Mouse (Mus musculus): Measurements from ENCODE around the gene Meiob.

Meiob gene

GRCm38 (mm10) chr17:24821351-24822280 lies 17.5 kb downstream of the Meiob start:
- DNase-seq (ENCODE audit: low spot score in 2 of 2): no peak

DNA sequence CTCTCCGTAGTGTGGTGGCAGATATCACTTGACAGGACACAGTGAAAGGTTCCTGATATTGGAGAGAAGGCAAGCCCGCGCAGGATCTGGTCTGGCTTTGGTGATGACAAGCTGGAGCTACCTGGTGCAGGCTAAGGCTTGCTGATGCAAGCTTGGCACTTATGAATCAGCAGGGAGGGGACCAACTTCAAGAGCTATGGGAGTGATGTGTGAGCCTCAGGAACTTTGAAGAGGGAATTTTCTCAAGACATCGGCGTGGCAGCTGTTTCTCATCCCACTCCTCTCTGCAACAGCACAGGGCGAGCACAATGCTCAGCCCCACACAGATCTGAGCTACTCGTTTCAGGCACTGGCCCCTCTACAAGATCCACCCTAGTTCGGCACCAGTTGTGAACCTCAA lies 35.8 kb downstream of the Meiob start, which contains the start of gene Hagh:
Hagh (plus strand) TSS at position 302 of the 400 bp plus-strand sequence.
- DNase-seq (ENCODE audit: low spot score in 2 of 2): no peak

- no peak for DNase-seq (ENCODE audit: low spot score in 2 of 2)
Observed at GRCm38 (mm10) chr17:24840341-24840740, 36.3 kb downstream of the Meiob start.

DNA sequence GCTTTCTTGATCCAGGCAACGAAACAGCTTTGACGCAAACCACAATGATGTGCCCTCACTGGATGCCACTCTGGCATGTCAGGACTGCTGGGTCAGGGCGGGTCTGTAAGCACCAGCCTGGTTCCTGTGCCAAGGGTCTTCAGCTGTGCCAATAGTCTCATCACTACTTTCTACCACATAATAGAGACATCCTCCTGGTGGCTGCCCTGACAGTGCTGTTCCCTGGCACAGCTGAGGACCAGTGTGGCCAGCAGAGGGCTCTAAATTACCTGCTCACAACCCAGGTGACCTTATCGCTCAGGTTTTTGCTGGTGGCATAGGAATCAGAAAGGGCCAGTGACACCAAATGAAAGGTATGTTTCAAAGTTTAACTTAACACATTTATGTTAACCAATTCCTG lies 37.0 kb downstream of the Meiob start:
- peak in 1 of 2 experiments; percentile 37 for DNase-seq (ENCODE audit: low spot score in 2 of 2)

DNA sequence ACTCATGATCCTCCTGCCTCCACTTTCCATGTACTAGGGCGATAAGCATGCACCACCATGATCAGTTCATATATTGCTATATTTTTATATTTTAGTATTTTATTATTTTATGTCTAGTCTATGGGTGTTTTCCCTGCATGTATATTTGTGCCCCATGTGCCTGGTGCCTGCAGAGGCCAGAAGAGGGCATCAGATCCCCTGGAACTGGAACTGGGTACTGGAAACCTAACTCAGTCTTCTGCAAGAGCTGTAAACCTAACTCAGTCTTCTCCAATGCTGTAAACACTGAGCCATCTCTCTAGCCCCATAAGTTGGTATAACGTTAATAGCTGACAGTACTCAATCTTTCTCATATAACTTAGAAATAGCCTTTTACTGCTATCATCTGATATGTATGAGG lies 38.5 kb downstream of the Meiob start:
- no peak for DNase-seq (ENCODE audit: low spot score in 2 of 2)

DNA sequence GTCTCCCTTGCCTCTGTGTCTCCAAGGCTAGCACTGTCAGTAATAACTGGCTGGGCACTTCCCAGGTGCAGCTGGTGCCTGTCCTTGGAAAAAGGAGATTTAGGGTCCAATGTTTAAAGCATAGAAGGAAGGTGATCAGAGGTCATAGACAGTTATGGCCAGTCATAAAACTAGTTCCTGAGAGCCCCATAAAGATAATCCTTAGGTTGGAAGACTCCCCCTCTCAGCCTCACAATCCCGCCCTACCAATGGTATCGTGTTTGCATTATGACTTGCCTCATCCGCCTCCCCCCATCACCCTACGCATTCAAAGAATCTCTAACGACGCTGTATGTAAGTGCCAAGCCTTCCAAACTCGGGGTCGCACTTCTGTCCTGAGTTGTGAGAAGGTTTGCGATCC lies 40.4 kb downstream of the Meiob start:
- no peak for DNase-seq (ENCODE audit: low spot score in 2 of 2)

- DNase-seq (ENCODE audit: low spot score in 2 of 2): no peak
Observed at GRCm38 (mm10) chr17:24847386-24847785, 43.3 kb downstream of the Meiob start.

- peak; percentile 29 to 48 for DNase-seq (ENCODE audit: low spot score in 2 of 2)
Observed at GRCm38 (mm10) chr17:24848600-24849031, 44.5 kb downstream of the Meiob start.

DNA sequence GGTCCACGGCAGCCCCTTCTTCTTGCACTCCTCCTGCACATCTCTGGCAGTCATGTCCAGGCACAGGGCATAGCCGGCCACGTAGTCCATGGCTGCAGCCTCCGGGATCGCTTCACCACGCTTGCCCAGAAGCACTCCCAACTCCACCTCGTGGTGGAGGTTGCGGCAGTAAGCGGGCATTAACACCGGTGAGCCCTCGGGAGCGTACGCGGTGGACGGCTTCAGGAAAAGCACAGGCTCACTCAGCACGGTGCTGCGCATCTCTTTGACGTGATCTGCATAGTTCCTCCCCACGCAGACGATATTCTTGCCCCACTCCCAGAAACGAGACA lies 45.6 kb downstream of the Meiob start:
- DNase-seq (ENCODE audit: low spot score in 2 of 2): no peak

- peak; percentile 96 to 98 for DNase-seq (ENCODE audit: low spot score in 2 of 2)
Observed at GRCm38 (mm10) chr17:24850065-24850772, 46.1 kb downstream of the Meiob start, which contains the start of gene Fahd1. Gene Fahd1, minus strand, starts transcription at chr17:24850364.

DNA sequence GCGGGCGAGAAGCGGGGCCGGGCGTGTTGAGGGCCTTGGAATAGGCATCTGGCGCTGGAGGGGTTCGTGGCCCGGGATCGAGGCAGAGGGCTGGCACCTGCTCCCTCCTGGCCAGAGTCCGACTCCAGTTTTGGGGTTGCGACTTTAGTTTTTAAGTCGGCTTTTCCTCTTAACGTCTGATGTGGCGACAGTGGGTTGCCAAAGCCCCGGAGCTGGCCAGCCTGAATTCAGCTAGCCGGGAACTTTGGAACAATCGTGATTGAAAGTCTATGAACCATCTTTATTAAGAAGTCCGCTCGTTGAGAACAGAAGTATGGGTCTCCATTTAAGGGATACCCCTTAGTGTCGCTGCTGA lies 46.7 kb downstream of the Meiob start:
- no peak for DNase-seq (ENCODE audit: low spot score in 2 of 2)

DNA sequence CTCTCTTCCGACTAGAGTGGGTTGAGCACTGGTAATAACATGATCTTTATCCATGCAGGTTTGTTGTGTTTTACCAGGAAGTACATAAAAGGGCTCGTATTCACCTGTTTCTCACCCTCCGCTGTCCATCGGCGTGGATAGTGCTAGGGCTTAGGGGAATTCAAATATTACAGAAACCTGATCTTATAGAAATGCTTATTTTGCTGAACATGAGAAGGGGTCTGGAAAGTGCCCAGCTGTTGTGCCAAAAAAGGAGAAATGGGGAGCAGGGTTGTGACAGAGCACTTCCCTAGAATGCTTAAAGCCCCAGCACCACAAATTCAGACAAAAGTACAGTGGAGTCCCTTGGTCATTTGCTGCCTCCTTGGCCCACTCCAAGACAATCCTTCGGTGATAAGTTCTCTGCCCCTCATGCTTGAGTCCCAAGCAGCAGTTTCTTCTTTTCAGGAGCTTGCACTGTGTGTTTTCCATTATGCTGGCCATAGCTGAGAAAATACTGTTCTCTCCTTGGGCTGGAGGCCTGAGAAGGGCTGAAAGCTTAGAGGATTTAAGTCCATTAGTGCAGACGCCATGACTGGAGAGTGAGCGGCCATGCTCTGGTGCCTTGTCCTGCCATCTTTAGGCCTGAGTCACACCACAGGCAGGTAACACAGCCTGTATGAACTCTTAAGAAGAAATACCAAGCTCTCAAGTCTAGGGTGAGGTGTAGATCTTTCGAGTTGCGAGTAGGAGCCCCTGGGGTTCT lies 47.5 kb downstream of the Meiob start:
- DNase-seq (ENCODE audit: low spot score in 2 of 2): no peak

GRCm38 (mm10) chr17:24855838-24856464 lies 51.9 kb downstream of the Meiob start:
- DNase-seq (ENCODE audit: low spot score in 2 of 2): no peak

- DNase-seq (ENCODE audit: low spot score in 2 of 2): no peak
Observed at GRCm38 (mm10) chr17:24856589-24856988, 52.5 kb downstream of the Meiob start.

- DNase-seq (ENCODE audit: low spot score in 2 of 2): peak in 1 of 2 experiments; percentile 54
Observed at GRCm38 (mm10) chr17:24857831-24858470, 53.9 kb downstream of the Meiob start.

GRCm38 (mm10) chr17:24858967-24859366 lies 54.9 kb downstream of the Meiob start:
- peak; percentile 72 to 84 for DNase-seq (ENCODE audit: low spot score in 2 of 2)

GRCm38 (mm10) chr17:24860076-24860475 lies 56.0 kb downstream of the Meiob start:
- DNase-seq (ENCODE audit: low spot score in 2 of 2): peak; percentile 51 to 64

DNA sequence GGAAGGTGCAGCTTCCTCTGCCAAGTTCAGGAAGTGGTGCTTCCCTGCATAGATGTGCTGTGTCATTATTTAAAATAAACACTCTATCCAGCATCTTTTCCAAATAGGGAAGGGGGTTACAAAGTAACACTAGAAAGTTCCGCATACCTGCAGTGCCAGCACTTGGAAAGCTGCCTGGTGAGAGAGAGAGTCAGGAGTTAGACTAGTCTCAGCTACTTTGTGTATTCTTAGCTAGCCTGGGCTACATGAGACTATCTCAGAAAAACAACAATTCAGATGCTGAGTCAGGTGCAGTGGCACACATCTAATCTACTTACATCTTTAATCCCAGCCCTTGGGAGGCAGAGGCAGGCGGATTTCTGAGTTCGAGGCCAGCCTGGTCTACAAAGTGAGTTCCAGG lies 57.7 kb downstream of the Meiob start:
- no peak for DNase-seq (ENCODE audit: low spot score in 2 of 2)

DNA sequence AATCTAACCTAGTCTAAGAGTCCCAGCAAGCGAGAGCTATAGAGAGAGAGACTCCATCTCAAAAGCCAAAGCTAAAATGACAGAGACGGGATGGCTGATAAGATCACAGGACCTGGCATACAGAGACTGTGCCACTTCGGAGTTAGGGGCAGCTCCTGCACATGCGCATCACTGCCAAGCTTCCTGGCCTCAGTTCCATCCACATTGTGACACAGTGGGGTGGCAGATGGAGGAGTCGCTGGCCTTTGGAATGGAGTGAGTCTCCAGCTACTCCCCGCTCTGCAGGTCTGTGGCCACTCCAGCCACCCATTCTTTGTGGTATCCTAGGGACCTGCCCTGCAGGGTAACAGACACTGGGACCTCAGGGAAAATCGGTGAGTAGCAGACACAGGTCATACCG lies 61.7 kb downstream of the Meiob start, which contains the start of gene Igfals:
Igfals (plus strand) TSS at position 222 of the 400 bp plus-strand sequence.
- DNase-seq (ENCODE audit: low spot score in 2 of 2): no peak

- DNase-seq (ENCODE audit: low spot score in 2 of 2): no peak
Observed at GRCm38 (mm10) chr17:24867914-24868313, 63.8 kb downstream of the Meiob start.

Data from spleen, postnatal 36 days (tissue).